Mouse (Mus musculus): ENCODE measurements around the gene Arhgap23.

GRCm38 (mm10) chr11:97406094-97406951, 9.0 kb upstream of the Arhgap23 start:
- TF ChIP-seq CTCF (IDR thresholded peaks at IDR 0.05; ENCODE audit: control insufficient read depth, insufficient read depth, insufficient replicate concordance, low read depth, low read length) (no peak), POLR2A (IDR thresholded peaks at IDR 0.05; ENCODE audit: control insufficient read depth, low read depth, low read length) (no peak)
